Mouse (Mus musculus): ENCODE data around the gene Otud7b.
"Not testable (repeated sequence)": the region's sequence is repeated elsewhere in the genome, so short reads cannot be mapped to it uniquely, and the experiment has no call there.

Otud7b gene

GRCm38 (mm10) chr3:96135011-96135410 is 30.7 kb downstream of the Otud7b start:
- no peak for DNase-seq (ENCODE audit: low spot score)

DNA sequence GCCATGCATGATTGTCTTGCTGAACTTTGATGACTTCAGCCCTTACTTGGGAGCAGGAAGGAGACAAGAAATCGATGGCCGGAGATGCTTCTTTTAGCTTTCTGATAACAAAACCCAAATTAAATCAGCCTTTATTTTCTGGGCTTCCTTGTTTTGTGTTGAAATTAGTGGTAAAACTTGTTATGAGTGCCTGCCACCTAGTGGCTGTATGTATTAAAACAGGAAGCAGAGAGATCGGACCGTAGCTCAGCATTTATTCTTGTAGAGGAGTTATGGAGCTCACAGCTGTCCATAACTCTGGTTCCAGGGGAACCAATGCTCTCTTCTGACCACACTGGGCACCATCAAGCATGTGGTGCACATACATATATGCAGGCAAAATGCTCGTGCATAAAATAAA is 43.6 kb downstream of the Otud7b start:
- peak; percentile 65 for DNase-seq (ENCODE audit: low spot score)

GRCm38 (mm10) chr3:96151836-96152235 is 47.5 kb downstream of the Otud7b start:
- DNase-seq (ENCODE audit: low spot score) = no peak

GRCm38 (mm10) chr3:96152611-96153010 is 48.3 kb downstream of the Otud7b start:
- no peak for DNase-seq (ENCODE audit: low spot score)

DNA sequence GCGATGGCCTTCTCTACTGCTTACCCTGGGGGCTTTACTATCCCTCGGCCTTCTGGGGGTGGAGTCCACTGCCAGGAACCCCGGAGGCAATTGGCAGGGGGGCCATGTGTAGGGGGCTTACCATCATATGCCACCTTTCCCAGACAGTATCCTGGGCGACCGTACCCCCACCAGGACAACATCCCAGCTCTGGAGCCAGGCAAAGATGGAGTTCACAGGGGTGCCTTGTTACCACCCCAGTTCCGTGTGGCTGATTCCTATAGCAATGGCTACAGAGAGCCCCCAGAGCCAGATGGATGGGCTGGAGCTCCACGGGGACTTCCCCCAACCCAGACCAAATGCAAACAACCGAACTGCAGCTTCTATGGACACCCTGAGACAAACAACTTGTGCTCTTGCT is 51.2 kb downstream of the Otud7b start:
- DNase-seq (ENCODE audit: low spot score) = no peak

DNA sequence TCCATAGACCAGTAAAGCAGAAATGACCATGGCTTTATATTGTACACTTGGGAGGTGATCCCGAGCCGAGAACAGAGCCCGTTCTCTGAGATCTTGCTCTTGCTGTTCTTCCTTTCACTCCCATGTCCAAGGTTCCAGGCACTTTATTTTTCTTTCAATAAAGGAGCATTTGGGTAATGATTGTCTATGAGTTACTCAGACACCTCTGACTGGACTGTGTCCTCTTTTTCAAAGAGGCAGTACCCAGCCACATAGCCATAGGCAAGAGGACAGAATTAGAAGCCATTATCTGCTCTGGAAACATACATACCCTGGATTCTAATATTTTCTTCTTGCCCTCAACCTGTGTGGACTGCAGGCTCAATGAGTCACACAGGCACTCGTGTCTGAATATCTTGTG is 55.5 kb downstream of the Otud7b start:
- DNase-seq (ENCODE audit: low spot score) = no peak

GRCm38 (mm10) chr3:96160222-96160802 is 56.0 kb downstream of the Otud7b start:
- DNase-seq (ENCODE audit: low spot score) = no peak

- DNase-seq (ENCODE audit: low spot score) = no peak
Measured at GRCm38 (mm10) chr3:96160803-96161516, 56.6 kb downstream of the Otud7b start.

DNA sequence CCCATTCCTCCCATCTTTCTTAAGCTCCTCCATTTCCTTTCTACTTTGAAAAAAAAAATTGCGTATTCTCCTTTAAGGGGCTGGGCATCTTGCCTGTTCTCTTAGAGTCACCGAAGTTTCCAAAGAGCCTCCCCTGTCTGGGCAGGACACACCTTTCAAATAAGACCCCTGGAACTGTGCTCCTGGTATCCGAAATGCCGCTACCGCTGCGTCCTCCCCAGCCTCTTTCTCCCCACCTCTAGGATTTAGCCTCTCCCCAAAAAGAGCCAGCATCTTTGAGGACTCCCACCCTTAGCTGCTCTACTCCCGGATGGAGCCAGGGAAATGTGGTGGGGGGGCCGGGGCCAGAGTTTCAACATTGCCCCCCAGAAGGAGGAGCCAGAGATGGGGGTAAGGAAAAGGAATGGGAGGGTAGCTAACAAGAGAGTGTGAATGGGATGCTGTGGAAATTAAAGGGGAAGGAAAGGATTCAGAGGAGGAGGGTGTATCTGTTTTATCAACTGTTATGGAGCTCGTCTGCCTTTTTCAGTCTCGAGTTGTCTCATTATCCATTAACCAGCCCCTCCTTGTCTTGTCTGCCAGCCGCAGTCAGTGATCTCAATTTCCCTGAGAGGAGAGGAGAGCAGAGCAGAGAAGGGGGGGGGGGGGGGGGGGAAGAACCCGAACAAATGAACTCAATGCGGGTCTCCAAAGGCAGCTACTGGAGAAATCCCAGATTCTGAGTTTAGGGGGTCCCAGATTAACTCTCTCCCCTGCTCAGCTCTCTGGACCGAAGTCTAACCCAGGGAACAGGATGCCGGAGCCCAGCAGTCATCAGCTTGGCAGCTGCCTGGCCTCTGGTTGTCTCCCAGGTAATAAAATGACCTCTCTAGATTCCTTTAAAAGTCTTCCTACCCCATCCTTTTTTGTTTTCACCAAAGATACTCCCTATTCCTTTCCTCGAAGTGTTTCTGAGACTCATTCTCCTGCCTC is 57.8 kb downstream of the Otud7b start, which contains the start of gene Mtmr11:
Gene Mtmr11, plus strand, starts transcription at position 136 of the 972 bp plus-strand sequence.
- DNase-seq (ENCODE audit: low spot score) = no peak

DNA sequence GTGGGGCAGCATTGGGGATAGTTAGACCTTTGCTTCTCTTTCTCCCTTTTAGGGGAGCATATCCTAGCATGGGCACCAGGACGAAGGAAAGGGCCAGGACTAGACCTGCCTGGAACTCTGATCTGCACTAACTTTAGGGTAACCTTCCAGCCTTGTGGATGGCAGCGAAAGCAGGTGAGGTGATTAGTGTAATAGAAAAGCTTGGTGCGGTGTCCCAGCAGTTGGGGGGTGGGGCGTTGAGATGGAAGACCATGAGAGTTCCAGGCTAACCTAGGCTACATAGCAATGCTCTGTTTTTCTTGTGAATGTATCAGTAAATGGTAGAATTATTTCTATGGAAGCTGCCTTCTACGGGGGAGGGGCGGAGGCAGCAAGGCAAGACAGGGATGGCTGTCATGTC is 58.7 kb downstream of the Otud7b start:
- no peak for DNase-seq (ENCODE audit: low spot score)

DNA sequence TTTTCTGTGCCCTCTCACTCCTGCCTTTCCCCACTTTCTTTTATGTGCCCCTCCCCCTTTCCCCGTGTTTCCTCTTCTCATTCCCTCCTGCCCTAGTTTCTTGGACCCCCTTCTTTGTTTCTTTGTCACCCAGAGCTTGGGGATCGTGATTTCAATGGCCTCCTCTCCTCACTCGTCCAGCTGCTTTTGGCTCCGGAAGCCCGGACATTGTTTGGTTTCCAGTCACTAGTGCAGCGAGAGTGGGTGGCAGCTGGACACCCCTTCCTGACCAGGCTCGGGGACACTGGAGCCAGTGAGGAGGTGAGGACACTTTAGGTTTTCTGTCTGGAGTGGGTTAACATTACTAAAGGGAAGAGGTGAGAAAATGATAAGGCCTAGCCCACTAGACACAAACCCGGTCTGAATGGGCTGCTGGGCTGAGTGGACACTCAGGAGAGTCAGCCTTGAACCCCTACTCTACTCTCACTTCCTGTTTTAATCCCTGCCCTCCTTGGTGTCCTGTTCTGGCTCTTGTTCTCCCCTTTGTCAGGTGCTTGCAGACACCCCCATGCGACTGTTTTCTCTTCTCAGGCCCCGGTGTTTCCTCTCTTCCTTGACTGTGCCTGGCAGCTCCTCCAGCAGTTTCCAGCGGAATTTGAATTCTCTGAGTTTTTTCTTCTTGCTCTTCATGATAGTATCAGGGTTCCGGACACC is 64.3 kb downstream of the Otud7b start:
- DNase-seq (ENCODE audit: low spot score) = no peak

GRCm38 (mm10) chr3:96170276-96170675 is 65.9 kb downstream of the Otud7b start:
- no peak for DNase-seq (ENCODE audit: low spot score)

GRCm38 (mm10) chr3:96170976-96171545 is 66.7 kb downstream of the Otud7b start:
- DNase-seq (ENCODE audit: low spot score) = no peak

DNA sequence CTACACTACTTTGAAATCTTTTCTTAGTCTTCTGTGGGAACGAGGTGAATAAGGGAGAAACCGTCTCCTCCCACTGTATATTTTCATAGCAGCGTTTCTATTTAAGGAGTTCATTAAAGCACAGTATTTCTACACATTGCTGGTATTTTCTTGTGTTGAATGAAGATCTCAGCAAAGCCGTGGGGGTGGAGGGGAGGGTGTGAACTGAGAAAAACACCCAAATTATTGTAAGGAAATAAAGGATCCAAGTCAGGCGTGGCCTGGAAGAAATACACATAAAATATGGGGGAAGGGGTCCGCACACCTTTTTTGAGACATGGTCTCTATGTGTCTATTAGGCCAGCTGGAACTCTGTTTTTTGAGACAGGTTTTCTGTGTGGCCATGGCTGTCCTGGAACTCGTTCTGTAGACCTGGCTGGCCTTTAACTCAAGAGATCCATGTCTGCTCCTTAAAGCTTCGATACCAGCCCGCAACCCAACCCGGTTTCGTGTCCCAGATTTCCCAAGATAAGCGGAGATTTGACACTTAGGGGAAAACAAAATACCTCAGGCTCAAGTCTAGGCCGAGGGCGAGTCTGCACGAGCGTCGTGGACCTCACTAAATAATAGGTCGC is 67.4 kb downstream of the Otud7b start:
- DNase-seq (ENCODE audit: low spot score) = no peak

GRCm38 (mm10) chr3:96172197-96173178 is 68.2 kb downstream of the Otud7b start, which contains the start of gene Sf3b4:
TSS of gene Sf3b4 (plus strand) at chr3:96172332.
- DNase-seq (ENCODE audit: low spot score) = peak; percentile 86

DNA sequence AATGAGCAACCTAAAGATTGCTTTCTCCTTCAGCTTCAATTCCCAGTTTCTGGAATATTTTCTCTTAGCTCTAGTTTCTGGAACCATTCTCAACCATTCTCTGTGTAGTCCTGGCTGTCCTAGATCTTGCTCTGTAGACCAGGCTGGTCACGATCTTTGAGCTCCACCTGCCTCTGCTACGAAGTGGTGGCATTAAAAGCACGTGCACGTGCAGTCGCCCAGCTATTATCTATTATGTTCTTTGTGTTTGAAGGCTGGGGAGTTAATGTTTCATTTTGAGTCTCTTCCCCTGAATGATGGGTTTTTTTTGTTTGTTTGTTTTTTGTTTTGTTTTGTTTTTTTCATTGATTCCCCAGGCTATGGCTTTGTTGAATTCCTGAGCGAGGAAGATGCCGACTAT is 68.9 kb downstream of the Otud7b start:
- peak; percentile 20 for DNase-seq (ENCODE audit: low spot score)

- DNase-seq (ENCODE audit: low spot score) = not testable (repeated sequence)
Measured at GRCm38 (mm10) chr3:96174042-96174441, 69.7 kb downstream of the Otud7b start.

DNA sequence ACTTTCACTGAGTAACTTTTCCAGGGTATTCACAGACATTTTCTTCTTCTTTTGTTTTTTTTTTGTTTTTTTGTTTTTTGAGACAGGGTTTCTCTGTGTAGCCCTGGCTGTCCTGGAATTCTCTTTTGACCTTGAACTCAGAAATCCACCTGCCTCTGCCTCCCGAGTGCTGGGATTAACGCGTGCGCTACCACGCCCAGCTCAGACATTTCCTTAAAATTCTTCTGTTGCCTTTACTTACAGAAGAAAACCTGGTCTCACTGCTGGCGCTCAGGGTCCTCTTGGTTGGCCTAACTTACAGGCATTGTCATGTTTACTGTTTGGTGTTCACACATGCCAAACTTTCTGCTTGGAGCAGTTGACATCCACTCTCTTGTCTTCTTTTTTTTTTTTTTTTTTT is 70.9 kb downstream of the Otud7b start:
- no peak for DNase-seq (ENCODE audit: low spot score)

DNA sequence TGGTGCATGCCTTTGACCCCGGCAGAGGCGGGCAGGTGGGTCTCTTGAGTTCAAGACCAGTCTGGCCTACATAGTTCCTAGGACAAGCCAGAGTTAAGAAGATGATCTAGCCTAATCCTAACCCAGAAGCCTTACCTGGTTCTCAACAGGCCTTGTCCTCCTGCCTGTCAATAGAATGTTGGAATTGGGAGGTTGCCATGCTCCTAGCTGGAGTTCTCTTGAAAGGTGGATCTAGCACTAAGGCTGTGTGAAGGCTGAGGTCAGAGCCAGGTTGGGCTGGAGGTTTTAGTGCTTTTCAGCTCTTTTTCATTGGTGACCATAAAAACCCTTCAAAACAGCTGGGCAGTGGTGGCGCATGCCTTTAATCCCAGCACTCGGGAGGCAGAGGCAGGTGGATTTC is 74.1 kb downstream of the Otud7b start:
- DNase-seq (ENCODE audit: low spot score) = no peak

DNA sequence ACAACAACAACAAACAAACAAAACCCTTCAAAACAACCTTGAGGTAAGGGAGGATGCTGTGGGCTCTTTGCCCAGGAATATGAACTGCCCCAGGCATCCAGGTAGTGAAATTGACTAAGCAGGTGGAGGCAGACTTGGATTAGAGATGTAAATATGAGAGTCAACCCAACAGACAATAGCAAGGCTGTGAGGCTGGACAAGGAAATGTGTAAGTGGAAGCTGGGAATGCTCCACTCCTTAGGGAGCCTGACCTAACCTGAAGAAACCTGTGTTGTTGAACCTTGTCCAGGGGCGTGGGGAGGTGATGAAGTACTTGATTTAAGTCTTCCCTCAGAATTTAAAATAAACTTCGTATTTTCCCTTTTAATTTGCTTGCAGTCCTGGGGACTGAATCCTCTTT is 74.6 kb downstream of the Otud7b start:
- DNase-seq (ENCODE audit: low spot score) = no peak

Measured in c-Kit-positive CD71-positive TER-119-positive erythroid progenitor cells, embryonic 14.5 days (primary cell).